Mouse (Mus musculus): ENCODE data around the gene Tmc6. TPM values are rescaled to one million over a fixed set of nuclear protein-coding genes. Genes with fewer than 3 reads are reported as not detected.
A peak's percentile ranks its signal among the peaks of the same experiment; 100 is the strongest.

Tmc6 gene
- total and polyA plus RNA-seq, 3 experiments = 12.6 to 18.1 (median 15.7) TPM

- H3K27me3 ChIP-seq (ENCODE audit: control insufficient read depth, insufficient read depth, low read length) = no peaks in the 10 kb centered on the region
- H3K27ac ChIP-seq = no peak overlapping the region
- 39% methylated on average over 5 of the region's 5 CpGs for WGBS
- no peaks in the 10 kb centered on the region for H3K79me2 ChIP-seq (replicated peaks; ENCODE audit: control insufficient read depth, insufficient read depth, low read length)
- no peaks in the 10 kb centered on the region for H3K36me3 ChIP-seq (ENCODE audit: control insufficient read depth, insufficient read depth, low read length)
- DNase-seq = no peak
- TF ChIP-seq POLR2A (IDR thresholded peaks at IDR 0.05; ENCODE audit: insufficient read depth, low read depth, low read length) = no peak
- no peak for TF ChIP-seq CTCF (IDR thresholded peaks at IDR 0.05)
- TF ChIP-seq EP300 (IDR thresholded peaks at IDR 0.05; ENCODE audit: insufficient read depth, low read depth, low read length) = no peak
- H3K4me1 ChIP-seq (ENCODE audit: control insufficient read depth, insufficient read depth, low read length) = no peaks in the 10 kb centered on the region
- H3K4me3 ChIP-seq = no peak overlapping the region
- no peak overlapping the region for H3K9ac ChIP-seq (ENCODE audit: low read depth, low read length)
- intact Hi-C loops (cut with DNase I) = no loop called here
Observed at GRCm38 (mm10) chr11:117736037-117736689, 45.8 kb downstream of the Tmc6 start.

- no peak for DNase-seq
- H3K4me1 ChIP-seq (ENCODE audit: control insufficient read depth, insufficient read depth, low read length) = peaks cover 9% of the 10 kb centered on the region
- 92% methylated on average over 7 of the region's 7 CpGs for WGBS
- H3K27ac ChIP-seq = no peak overlapping the region
- no peak overlapping the region for H3K9ac ChIP-seq (ENCODE audit: low read depth, low read length)
- intact Hi-C loops (cut with DNase I) = no loop called here
- TF ChIP-seq POLR2A (IDR thresholded peaks at IDR 0.05; ENCODE audit: insufficient read depth, low read depth, low read length) = no peak
- no peak for TF ChIP-seq EP300 (IDR thresholded peaks at IDR 0.05; ENCODE audit: insufficient read depth, low read depth, low read length)
- TF ChIP-seq CTCF (IDR thresholded peaks at IDR 0.05) = no peak
- H3K79me2 ChIP-seq (replicated peaks; ENCODE audit: control insufficient read depth, insufficient read depth, low read length) = no peaks in the 10 kb centered on the region
- H3K36me3 ChIP-seq (ENCODE audit: control insufficient read depth, insufficient read depth, low read length) = no peaks in the 10 kb centered on the region
- no peak overlapping the region for H3K4me3 ChIP-seq
- H3K27me3 ChIP-seq (ENCODE audit: control insufficient read depth, insufficient read depth, low read length) = no peaks in the 10 kb centered on the region
Observed at GRCm38 (mm10) chr11:117731470-117731869, 50.5 kb downstream of the Tmc6 start.

DNA sequence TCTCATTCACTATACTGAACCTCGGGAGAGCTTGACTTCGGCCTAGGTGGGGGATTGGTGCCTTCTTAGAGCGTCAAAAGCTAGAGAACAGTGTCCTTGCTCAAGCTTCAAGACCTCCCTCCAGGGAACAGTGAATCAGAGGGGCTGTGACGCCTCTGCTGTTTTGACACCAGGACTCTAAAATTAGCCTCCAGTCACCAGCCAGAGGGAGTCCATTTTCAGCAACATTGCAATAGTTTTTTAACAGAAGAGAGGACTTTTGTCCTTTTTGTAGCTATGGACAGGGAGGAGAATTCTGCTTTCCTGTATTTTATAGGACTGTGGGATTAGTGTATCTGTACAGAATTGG lies 51.5 kb downstream of the Tmc6 start:
- no peaks in the 10 kb centered on the region for H3K79me2 ChIP-seq (replicated peaks; ENCODE audit: control insufficient read depth, insufficient read depth, low read length)
- TF ChIP-seq CTCF (IDR thresholded peaks at IDR 0.05) = no peak
- no peak for TF ChIP-seq POLR2A (IDR thresholded peaks at IDR 0.05; ENCODE audit: insufficient read depth, low read depth, low read length)
- no peak for TF ChIP-seq EP300 (IDR thresholded peaks at IDR 0.05; ENCODE audit: insufficient read depth, low read depth, low read length)
- intact Hi-C loops (cut with DNase I) = no loop called here
- H3K4me1 ChIP-seq (ENCODE audit: control insufficient read depth, insufficient read depth, low read length) = peaks cover 9% of the 10 kb centered on the region
- H3K27ac ChIP-seq = no peak overlapping the region; the same call in 1 of the 2 replicates
- no peaks in the 10 kb centered on the region for H3K27me3 ChIP-seq (ENCODE audit: control insufficient read depth, insufficient read depth, low read length)
- H3K36me3 ChIP-seq (ENCODE audit: control insufficient read depth, insufficient read depth, low read length) = no peaks in the 10 kb centered on the region
- H3K9ac ChIP-seq (ENCODE audit: low read depth, low read length) = no peak overlapping the region
- WGBS = 61% methylated on average over 4 of the region's 4 CpGs
- H3K4me3 ChIP-seq = no peak overlapping the region
- no peak for DNase-seq

GRCm38 (mm10) chr11:117729798-117730489 lies 52.1 kb downstream of the Tmc6 start:
- TF ChIP-seq CTCF (IDR thresholded peaks at IDR 0.05) (no peak), POLR2A (IDR thresholded peaks at IDR 0.05; ENCODE audit: insufficient read depth, low read depth, low read length) (no peak), EP300 (IDR thresholded peaks at IDR 0.05; ENCODE audit: insufficient read depth, low read depth, low read length) (no peak)
- Histone ChIP-seq H3K79me2 (replicated peaks; ENCODE audit: control insufficient read depth, insufficient read depth, low read length) (no peaks in the 10 kb centered on the region), H3K9ac (ENCODE audit: low read depth, low read length) (no peak overlapping the region), H3K27me3 (ENCODE audit: control insufficient read depth, insufficient read depth, low read length) (no peaks in the 10 kb centered on the region), H3K27ac (peak overlapping the region; percentile 18; the same call in 1 of the 2 replicates), H3K4me1 (ENCODE audit: control insufficient read depth, insufficient read depth, low read length) (peaks cover 9% of the 10 kb centered on the region), H3K4me3 (no peak overlapping the region), H3K36me3 (ENCODE audit: control insufficient read depth, insufficient read depth, low read length) (no peaks in the 10 kb centered on the region)
- intact Hi-C loops (cut with DNase I) = no loop called here
- no peak for DNase-seq
- WGBS = 67% methylated on average over 7 of the region's 7 CpGs

GRCm38 (mm10) chr11:117729341-117729740 lies 52.7 kb downstream of the Tmc6 start:
- H3K9ac ChIP-seq (ENCODE audit: low read depth, low read length) = no peak overlapping the region
- H3K4me1 ChIP-seq (ENCODE audit: control insufficient read depth, insufficient read depth, low read length) = peaks cover 10% of the 10 kb centered on the region
- H3K27me3 ChIP-seq (ENCODE audit: control insufficient read depth, insufficient read depth, low read length) = no peaks in the 10 kb centered on the region
- no peak overlapping the region for H3K4me3 ChIP-seq
- H3K36me3 ChIP-seq (ENCODE audit: control insufficient read depth, insufficient read depth, low read length) = no peaks in the 10 kb centered on the region
- TF ChIP-seq POLR2A (IDR thresholded peaks at IDR 0.05; ENCODE audit: insufficient read depth, low read depth, low read length) (no peak), CTCF (IDR thresholded peaks at IDR 0.05) (no peak), EP300 (IDR thresholded peaks at IDR 0.05; ENCODE audit: insufficient read depth, low read depth, low read length) (no peak)
- WGBS = 26% methylated on average over 3 of the region's 3 CpGs
- no peak overlapping the region; the same call in 1 of the 2 replicates for H3K27ac ChIP-seq
- intact Hi-C loops (cut with DNase I) = no loop called here
- peak in 1 of 2 experiments; percentile 21 for DNase-seq
- no peaks in the 10 kb centered on the region for H3K79me2 ChIP-seq (replicated peaks; ENCODE audit: control insufficient read depth, insufficient read depth, low read length)

DNA sequence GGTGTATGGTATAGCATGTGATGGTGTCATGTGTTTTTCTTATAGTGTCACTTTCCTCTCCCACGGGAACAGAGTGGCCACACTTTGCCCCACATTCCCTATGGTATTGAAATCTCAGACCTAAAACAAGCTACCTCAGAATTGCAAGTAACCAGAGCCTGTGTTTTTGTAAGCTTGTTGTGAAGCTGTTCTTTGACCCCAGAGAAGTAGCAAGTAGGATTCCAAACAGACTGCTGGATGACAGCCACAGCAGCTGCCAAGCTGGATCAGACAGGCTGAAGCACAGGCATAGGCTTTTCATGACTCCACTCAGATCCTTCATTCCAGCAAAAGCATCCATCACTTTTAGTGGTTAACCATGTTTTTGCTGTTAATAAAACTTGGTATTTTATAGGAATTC lies 53.2 kb downstream of the Tmc6 start:
- Histone ChIP-seq H3K36me3 (ENCODE audit: control insufficient read depth, insufficient read depth, low read length) (no peaks in the 10 kb centered on the region), H3K4me3 (no peak overlapping the region), H3K9ac (ENCODE audit: low read depth, low read length) (no peak overlapping the region), H3K4me1 (ENCODE audit: control insufficient read depth, insufficient read depth, low read length) (peaks cover 10% of the 10 kb centered on the region), H3K79me2 (replicated peaks; ENCODE audit: control insufficient read depth, insufficient read depth, low read length) (no peaks in the 10 kb centered on the region), H3K27me3 (ENCODE audit: control insufficient read depth, insufficient read depth, low read length) (no peaks in the 10 kb centered on the region), H3K27ac (peak overlapping the region; percentile 5; the same call in 1 of the 2 replicates)
- WGBS = 31% methylated on average over 1 of the region's 1 CpGs
- TF ChIP-seq EP300 (IDR thresholded peaks at IDR 0.05; ENCODE audit: insufficient read depth, low read depth, low read length) (no peak), CTCF (IDR thresholded peaks at IDR 0.05) (no peak), POLR2A (IDR thresholded peaks at IDR 0.05; ENCODE audit: insufficient read depth, low read depth, low read length) (no peak)
- intact Hi-C loops (cut with DNase I) = no loop called here
- DNase-seq = peak; percentile 42 to 57
